Mouse (Mus musculus): ENCODE data around the gene Abca12.

DNA sequence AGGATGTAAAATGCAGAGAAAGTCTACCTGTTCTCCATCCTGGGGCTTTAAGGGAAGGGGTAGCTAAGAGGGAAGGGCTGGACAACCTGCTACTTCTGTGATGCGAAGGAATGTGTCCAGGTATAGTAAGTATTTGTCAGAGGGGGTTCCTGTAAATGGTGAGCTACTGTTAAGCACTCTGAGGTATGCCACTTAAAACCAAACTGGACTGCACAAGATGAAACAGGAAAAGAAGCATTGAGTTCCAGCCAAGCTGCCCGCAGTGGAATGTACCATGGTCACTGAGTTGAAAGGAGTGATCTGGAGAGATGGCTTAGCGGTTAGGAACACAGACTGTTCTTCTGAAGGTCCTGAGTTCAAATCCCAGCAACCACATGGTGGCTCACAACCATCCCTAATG lies 179.4 kb downstream of the Abca12 start:
- no peak for TF ChIP-seq EP300 (IDR thresholded peaks at IDR 0.05; ENCODE audit: low read depth)
- TF ChIP-seq CTCF (IDR thresholded peaks at IDR 0.05; ENCODE audit: low read depth): no peak
